Mouse (Mus musculus) forebrain, postnatal 0 days (tissue): ENCODE measurements around the gene Rnf180. TPM values are rescaled to one million over a fixed set of nuclear protein-coding genes. Genes with fewer than 3 reads are reported as not detected.

Source experiments
- ATAC-seq: fragments of 200-750 bp; cut with Nextera tagmentation; 2 replicates; pipeline ENCODE4 v1.8.0; 2017; ENCODE audit warnings: mild to moderate bottlenecking, moderate library complexity
- DNase-seq: peaks from one replicate; pipeline ENCODE4 v3.0.0-alpha.2; 2015
- H3K27ac ChIP-seq: fragments of 300-500 bp; sonication (generic); 2 replicates; pipeline ENCODE4 v1.5.1; 2014; ENCODE audit warnings: low read depth, mild to moderate bottlenecking, antibody characterized with exemption, low read length, moderate library complexity, mixed read lengths
- H3K27me3 ChIP-seq: fragments of 300-500 bp; sonication (generic); 2 replicates; pipeline ENCODE4 v1.6.1; 2014; ENCODE audit warnings: mild to moderate bottlenecking, low read length, mixed read lengths; ENCODE audit not compliant: insufficient read depth
- H3K36me3 ChIP-seq: fragments of 300-500 bp; sonication (generic); 2 replicates; pipeline ENCODE4 v1.6.1; 2014; ENCODE audit warnings: mild to moderate bottlenecking, moderate library complexity; ENCODE audit not compliant: insufficient read depth
- H3K4me1 ChIP-seq: fragments of 300-500 bp; sonication (generic); 2 replicates; pipeline ENCODE4 v1.6.1; 2014; ENCODE audit warnings: antibody characterized with exemption; ENCODE audit not compliant: insufficient read depth
- H3K4me2 ChIP-seq: fragments of 300-500 bp; sonication (generic); 2 replicates; pipeline ENCODE4 v1.6.1; 2014; ENCODE audit warnings: low read depth, mild to moderate bottlenecking, moderate library complexity
- H3K4me3 ChIP-seq: fragments of 300-500 bp; sonication (generic); 2 replicates; pipeline ENCODE4 v1.5.1; 2014; ENCODE audit warnings: low read depth, low read length, mixed read lengths
- H3K9ac ChIP-seq: fragments of 300-500 bp; sonication (generic); 2 replicates; pipeline ENCODE4 v1.6.1; 2014; ENCODE audit warnings: mild to moderate bottlenecking
- H3K9me3 ChIP-seq: fragments of 300-500 bp; sonication (generic); 2 replicates; pipeline ENCODE4 v1.6.1; 2016; ENCODE audit warnings: low read length
- CTCF ChIP-seq: sonication (generic); IDR thresholded peaks from 2 replicates; pipeline ENCODE4 v1.5.1; 2016; ENCODE audit warnings: antibody characterized with exemption, control low read depth, low read depth
- WGBS: fragments of 180-500 bp; shearing (Covaris S2); extraction: QIAGEN DNeasy Blood & Tissue Kit; methylation state at CpG from one replicate; pipeline ENCODE4 v1.1.7; 2014; 5-methylcytosine and 5-hydroxymethylcytosine counted together
- polyA plus RNA-seq: library from polyadenylated mRNA; unstranded; fragments of >200 nt; fragmentation: Nextera tagmentation; extraction: Ambion mirVana; gene quantifications from 2 replicates; pipeline ENCODE4 v1.2.1, GENCODE M21; 2015
- total RNA-seq: library from RNA; depleted of rRNA; stranded (reverse); fragments of >200 nt; gene quantifications from 2 replicates; pipeline ENCODE4 v1.2.3, GENCODE M21; 2014; rRNA removed

Gene Rnf180
- total and polyA plus RNA-seq, 2 experiments from 2014 or later: 45.7 to 49.3 TPM

DNA sequence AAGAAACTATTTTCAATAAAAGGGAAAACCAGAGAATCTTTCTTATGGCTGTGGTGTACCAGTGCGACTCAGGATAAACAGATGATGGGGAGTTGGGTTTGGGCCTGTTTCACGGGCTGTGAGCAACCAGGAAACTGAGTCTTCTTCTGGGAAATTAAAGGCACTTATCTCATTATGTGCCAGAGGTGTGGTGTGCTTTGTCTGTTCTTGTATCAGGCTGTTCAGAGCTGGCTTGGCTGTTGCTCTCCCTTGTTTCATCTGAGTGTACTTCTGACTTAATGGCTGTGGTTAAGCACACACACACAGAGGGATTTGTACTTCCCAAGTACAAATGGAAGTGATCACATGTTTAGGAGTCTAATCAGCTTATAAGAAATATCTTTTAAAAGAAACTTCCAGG lies 190.2 kb downstream of the Rnf180 start:
- no peak for TF ChIP-seq CTCF
- WGBS: 83% methylated on average over 2 of the region's 2 CpGs
- Histone ChIP-seq H3K27me3 (no peaks in the 10 kb centered on the region), H3K4me1 (no peaks in the 10 kb centered on the region), H3K9ac (no peak overlapping the region), H3K36me3 (no peaks in the 10 kb centered on the region), H3K9me3 (no peaks in the 10 kb centered on the region), H3K4me3 (no peak overlapping the region), H3K27ac (no peak overlapping the region), H3K4me2 (no peak overlapping the region)
- DNase-seq (no peak), ATAC-seq (no peak)

DNA sequence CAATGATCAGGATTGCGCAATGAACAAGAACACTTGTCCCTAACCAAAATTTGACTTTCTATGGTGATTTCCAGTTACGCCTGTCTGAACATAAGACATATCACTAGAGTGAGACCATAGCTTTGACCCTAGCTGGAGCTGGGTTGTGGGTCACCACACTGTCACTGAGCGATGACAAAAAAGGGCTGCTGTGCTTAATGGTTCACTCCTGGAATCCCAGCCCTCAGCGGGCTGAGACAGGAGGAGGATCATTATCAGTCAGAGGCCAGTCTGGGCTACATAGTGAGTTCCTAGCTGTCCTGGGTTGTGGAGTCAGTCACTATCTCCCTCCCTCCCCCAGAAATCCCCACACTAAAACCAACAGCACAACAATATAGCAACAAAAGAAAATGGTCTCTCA lies 193.9 kb downstream of the Rnf180 start:
- no peaks in the 10 kb centered on the region for H3K27me3 ChIP-seq
- H3K27ac ChIP-seq: no peak overlapping the region
- no peaks in the 10 kb centered on the region for H3K36me3 ChIP-seq
- no peak for ATAC-seq
- 92% methylated on average over 4 of the region's 4 CpGs for WGBS
- H3K4me1 ChIP-seq: no peaks in the 10 kb centered on the region
- H3K4me3 ChIP-seq: no peak overlapping the region
- no peak overlapping the region for H3K9ac ChIP-seq
- no peak for TF ChIP-seq CTCF
- no peaks in the 10 kb centered on the region for H3K9me3 ChIP-seq
- H3K4me2 ChIP-seq: no peak overlapping the region
- DNase-seq: no peak

DNA sequence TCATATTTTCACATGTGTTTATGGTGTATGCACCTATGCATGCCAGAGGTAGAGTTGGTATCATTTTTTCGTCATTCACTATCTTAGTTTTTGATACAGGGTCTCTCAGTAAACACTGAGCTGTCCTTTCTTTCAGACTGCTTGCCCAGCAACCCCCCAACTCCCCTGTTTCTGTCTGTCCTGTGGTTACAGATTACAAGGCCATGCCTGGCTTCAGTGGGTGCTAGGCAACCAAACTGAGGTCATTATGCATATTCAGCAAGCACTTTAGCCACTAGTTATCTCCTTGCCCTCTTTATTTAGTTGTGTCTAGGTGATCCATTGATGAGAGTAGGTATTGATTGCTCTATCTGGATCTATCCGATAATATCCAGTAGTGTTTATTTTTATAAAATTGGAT lies 198.3 kb downstream of the Rnf180 start:
- no peaks in the 10 kb centered on the region for H3K9me3 ChIP-seq
- no peak overlapping the region for H3K4me2 ChIP-seq
- H3K27me3 ChIP-seq: no peaks in the 10 kb centered on the region
- DNase-seq (no peak), ATAC-seq (no peak)
- no peaks in the 10 kb centered on the region for H3K36me3 ChIP-seq
- no peak for TF ChIP-seq CTCF
- WGBS: 86% methylated on average over 2 of the region's 2 CpGs
- H3K9ac ChIP-seq: no peak overlapping the region
- H3K4me3 ChIP-seq: no peak overlapping the region
- no peaks in the 10 kb centered on the region for H3K4me1 ChIP-seq
- H3K27ac ChIP-seq: no peak overlapping the region

DNA sequence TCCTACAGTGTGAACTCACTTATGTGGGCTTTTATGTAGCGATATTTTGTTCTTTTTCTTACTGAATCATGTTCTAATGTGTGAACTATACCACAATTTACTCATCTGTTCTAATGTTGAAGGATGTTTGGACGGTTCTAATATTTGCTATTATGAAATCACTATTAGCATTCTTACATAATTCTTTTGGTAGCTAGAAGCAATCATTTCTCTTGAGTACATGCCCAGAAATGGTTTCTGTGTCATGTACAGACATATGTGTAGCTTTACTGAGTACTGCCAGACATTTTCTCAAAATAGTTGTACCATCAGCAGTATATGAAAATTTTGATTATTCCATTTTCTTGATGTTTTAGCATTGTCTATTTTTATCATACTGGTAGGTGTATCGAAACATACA lies 205.3 kb downstream of the Rnf180 start:
- H3K4me3 ChIP-seq: no peak overlapping the region
- WGBS: 85% methylated on average over 3 of the region's 3 CpGs
- no peaks in the 10 kb centered on the region for H3K27me3 ChIP-seq
- H3K9ac ChIP-seq: no peak overlapping the region
- H3K4me2 ChIP-seq: no peak overlapping the region
- no peaks in the 10 kb centered on the region for H3K4me1 ChIP-seq
- DNase-seq (no peak), ATAC-seq (no peak)
- no peaks in the 10 kb centered on the region for H3K36me3 ChIP-seq
- no peaks in the 10 kb centered on the region for H3K9me3 ChIP-seq
- H3K27ac ChIP-seq: no peak overlapping the region
- no peak for TF ChIP-seq CTCF

DNA sequence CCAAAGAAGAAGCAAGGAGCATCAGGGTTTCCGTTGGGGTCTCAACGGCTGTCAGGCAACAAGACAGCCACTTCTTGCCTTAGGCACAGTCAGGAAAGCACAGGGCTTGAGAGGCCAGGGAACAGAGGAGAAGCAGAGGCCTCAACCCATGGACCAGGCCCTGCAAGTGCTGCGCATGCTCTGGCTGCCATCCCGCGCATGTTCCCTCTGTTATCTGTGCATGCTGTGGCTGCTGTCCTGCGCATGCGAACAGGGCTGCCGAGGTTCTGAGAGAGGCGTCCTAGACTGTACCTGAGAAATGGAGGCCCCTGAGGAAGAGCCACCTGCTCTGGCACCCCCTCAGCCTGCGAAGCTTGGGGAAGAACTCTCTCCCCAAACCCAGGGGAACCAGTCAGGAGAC lies 212.8 kb downstream of the Rnf180 start, which contains the start of gene 4933425L06Rik:
Gene 4933425L06Rik, plus strand, starts transcription at position 261 of the 400 bp plus-strand sequence.
- H3K4me2 ChIP-seq: no peak within 1 kb of the TSS
- ATAC-seq (no peak), DNase-seq (no peak)
- 93% methylated on average over 10 of the region's 10 CpGs for WGBS
- no peaks in the 10 kb centered on the region for H3K27me3 ChIP-seq
- H3K4me3 ChIP-seq: no peak within 1 kb of the TSS
- no peak within 1 kb of the TSS for H3K9ac ChIP-seq
- no peaks in the 10 kb centered on the region for H3K36me3 ChIP-seq
- TF ChIP-seq CTCF: no peak
- H3K27ac ChIP-seq: no peak within 1 kb of the TSS
- H3K9me3 ChIP-seq: no peaks in the 10 kb centered on the region
- no peaks in the 10 kb centered on the region for H3K4me1 ChIP-seq

Other genes starting within 250 kb of the Rnf180 start
- gene Rgs7bp, start 239.9 kb downstream of the Rnf180 start, total RNA-seq: 13.5 and 15.2 TPM in 2 replicates
- gene Rgs7bp, start 239.9 kb downstream of the Rnf180 start, polyA plus RNA-seq: 3.3 and 7.8 TPM in 2 replicates
- 0.08 TPM in 1 of 2 replicates, not detected in the other for gene 4933425L06Rik, start 212.7 kb downstream of the Rnf180 start, total RNA-seq
- not detected in 2 replicates for gene 4933425L06Rik, start 212.7 kb downstream of the Rnf180 start, polyA plus RNA-seq
- 7.5 and 8.4 TPM in 2 replicates for gene Htr1a, start 148.8 kb upstream of the Rnf180 start, total RNA-seq
- 3.1 and 4.7 TPM in 2 replicates for gene Htr1a, start 148.8 kb upstream of the Rnf180 start, polyA plus RNA-seq